Mouse (Mus musculus) right cerebral cortex, postnatal 14 days (tissue): ENCODE results near the gene Gm29094.
"Not testable (repeated sequence)": the region's sequence is repeated elsewhere in the genome, so short reads cannot be mapped to it uniquely, and the experiment has no call there.

Source experiments
- DNase-seq: peaks from one replicate; pipeline ENCODE4 v3.0.0; 2022

The Gm29094 gene

GRCm38 (mm10) chr9:89198969-89199416, at the start of gene Gm29094, which contains the start of gene Bcl2a1b:
Gene Gm29094, plus strand, starts transcription at chr9:89199379.
Gene Bcl2a1b, plus strand, starts transcription at chr9:89199209.
- DNase-seq, result not testable (repeated sequence)

- not testable (repeated sequence) for DNase-seq
Observed at GRCm38 (mm10) chr9:89172539-89172938, 26.6 kb upstream of the Gm29094 start.

- peak; percentile 52 for DNase-seq
Observed at GRCm38 (mm10) chr9:89178833-89179232, 20.3 kb upstream of the Gm29094 start.

- not testable (repeated sequence) for DNase-seq
Observed at GRCm38 (mm10) chr9:89179469-89179868, 19.7 kb upstream of the Gm29094 start.

GRCm38 (mm10) chr9:89187006-89187405, 12.2 kb upstream of the Gm29094 start:
- DNase-seq, result not testable (repeated sequence)

GRCm38 (mm10) chr9:89195483-89195882, 3.7 kb upstream of the Gm29094 start:
- not testable (repeated sequence) for DNase-seq

GRCm38 (mm10) chr9:89197509-89197908, 1.7 kb upstream of the Gm29094 start:
- DNase-seq, result not testable (repeated sequence)

GRCm38 (mm10) chr9:89198349-89198748, 830 bp upstream of the Gm29094 start:
- DNase-seq, result not testable (repeated sequence)

- not testable (repeated sequence) for DNase-seq
Observed at GRCm38 (mm10) chr9:89202256-89202655, 3.1 kb downstream of the Gm29094 start.

GRCm38 (mm10) chr9:89208939-89209338, 9.8 kb downstream of the Gm29094 start:
- DNase-seq, result not testable (repeated sequence)

- DNase-seq, result not testable (repeated sequence)
Observed at GRCm38 (mm10) chr9:89210353-89211064, 11.3 kb downstream of the Gm29094 start, which contains the start of gene Mthfs. Gene Mthfs, plus strand, starts transcription at chr9:89210676.

GRCm38 (mm10) chr9:89211065-89211858, 12.1 kb downstream of the Gm29094 start:
- DNase-seq, result peak; percentile 84

- not testable (repeated sequence) for DNase-seq
Observed at GRCm38 (mm10) chr9:89212428-89212827, 13.2 kb downstream of the Gm29094 start.

GRCm38 (mm10) chr9:89218174-89218573, 19.0 kb downstream of the Gm29094 start:
- not testable (repeated sequence) for DNase-seq

GRCm38 (mm10) chr9:89219668-89220067, 20.5 kb downstream of the Gm29094 start:
- DNase-seq, result not testable (repeated sequence)

GRCm38 (mm10) chr9:89220704-89221287, 21.6 kb downstream of the Gm29094 start:
- DNase-seq, result not testable (repeated sequence)

GRCm38 (mm10) chr9:89226071-89226470, 26.9 kb downstream of the Gm29094 start:
- no peak for DNase-seq

- no peak for DNase-seq
Observed at GRCm38 (mm10) chr9:89228122-89228521, 28.9 kb downstream of the Gm29094 start.

GRCm38 (mm10) chr9:89230897-89231497, 31.8 kb downstream of the Gm29094 start:
- peak; percentile 60 for DNase-seq

GRCm38 (mm10) chr9:89237131-89237530, 38.0 kb downstream of the Gm29094 start:
- not testable (repeated sequence) for DNase-seq

- not testable (repeated sequence) for DNase-seq
Observed at GRCm38 (mm10) chr9:89238976-89239505, 39.9 kb downstream of the Gm29094 start.

- not testable (repeated sequence) for DNase-seq
Observed at GRCm38 (mm10) chr9:89240516-89241019, 41.4 kb downstream of the Gm29094 start.
